Mouse (Mus musculus) brown adipose tissue, adult 24 weeks (tissue): Measurements from ENCODE around the gene Sypl. TPM values are rescaled to one million over a fixed set of nuclear protein-coding genes. Genes with fewer than 3 reads are reported as not detected.
"Not testable (repeated sequence)": the region's sequence is repeated elsewhere in the genome, so short reads cannot be mapped to it uniquely, and the experiment has no call there.

Experiments
- H3K27ac ChIP-seq: fragments of 200-500 bp; replicated peaks from 2 replicates; pipeline ENCODE4 v1.5.1; 2012; ENCODE audit warnings: low read depth, mild to moderate bottlenecking, low read length
- H3K4me1 ChIP-seq: fragments of 200-500 bp; 2 replicates; pipeline ENCODE4 v1.6.1; 2012; ENCODE audit warnings: low read length, mixed read lengths; ENCODE audit not compliant: control insufficient read depth, insufficient read depth, insufficient read length
- H3K4me3 ChIP-seq: fragments of 200-500 bp; 2 replicates; pipeline ENCODE4 v1.5.1; 2012; ENCODE audit warnings: low read depth, mild to moderate bottlenecking, low read length, moderate library complexity; ENCODE audit not compliant: insufficient read depth
- polyA plus RNA-seq: library from polyadenylated mRNA; stranded (reverse); fragments of >200 nt; gene quantifications from 2 replicates; pipeline ENCODE4 v1.2.4, GENCODE M21; 2012; ENCODE audit not compliant: missing spikeins, insufficient read depth, insufficient read length

The Sypl gene
- polyA plus RNA-seq, 1 experiment, result 76.0 TPM

DNA sequence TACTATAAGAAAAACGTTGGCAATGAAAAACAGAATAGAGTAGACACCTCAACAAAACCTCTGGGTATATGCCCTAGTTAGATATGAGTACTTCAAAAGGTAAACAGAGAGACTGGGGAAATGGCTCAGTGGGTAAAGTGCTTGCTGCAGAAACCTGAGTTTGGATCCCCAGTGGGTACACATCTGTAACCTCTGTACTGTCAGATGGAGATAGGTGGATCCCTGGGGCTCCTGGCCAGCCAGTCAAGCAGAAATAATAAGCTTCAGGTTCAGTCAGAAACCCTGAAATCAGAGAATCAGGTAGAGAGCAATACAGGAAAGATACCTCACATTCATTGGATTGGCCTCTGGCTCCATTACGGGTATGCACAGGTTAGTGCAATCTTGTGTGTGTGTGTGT is 3.5 kb downstream of the Sypl start:
- Histone ChIP-seq H3K27ac (no peak overlapping the region), H3K4me1 (peaks cover 7% of the 10 kb centered on the region), H3K4me3 (no peak overlapping the region)

DNA sequence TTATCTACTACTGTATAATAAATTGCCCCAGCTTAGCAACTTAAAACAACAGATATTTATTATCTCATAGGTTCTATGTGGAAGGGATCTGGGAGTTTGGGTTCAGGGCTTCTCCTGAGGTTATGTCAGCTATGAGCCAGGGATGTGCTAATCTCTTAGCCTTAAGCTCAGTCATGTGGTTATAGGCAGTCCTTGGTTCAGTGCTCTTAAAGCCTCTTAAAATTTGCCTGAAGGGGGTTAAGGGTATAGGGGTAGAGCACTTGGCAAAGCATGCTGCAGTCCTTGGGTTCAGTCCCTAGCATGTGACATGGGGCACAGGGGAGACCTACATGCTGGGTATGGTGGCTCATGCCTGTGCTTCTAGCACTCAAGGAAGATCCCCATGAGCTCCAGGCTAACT is 8.4 kb downstream of the Sypl start:
- H3K27ac ChIP-seq, result no peak overlapping the region
- H3K4me1 ChIP-seq, result peaks cover 10% of the 10 kb centered on the region
- H3K4me3 ChIP-seq, result no peak overlapping the region

DNA sequence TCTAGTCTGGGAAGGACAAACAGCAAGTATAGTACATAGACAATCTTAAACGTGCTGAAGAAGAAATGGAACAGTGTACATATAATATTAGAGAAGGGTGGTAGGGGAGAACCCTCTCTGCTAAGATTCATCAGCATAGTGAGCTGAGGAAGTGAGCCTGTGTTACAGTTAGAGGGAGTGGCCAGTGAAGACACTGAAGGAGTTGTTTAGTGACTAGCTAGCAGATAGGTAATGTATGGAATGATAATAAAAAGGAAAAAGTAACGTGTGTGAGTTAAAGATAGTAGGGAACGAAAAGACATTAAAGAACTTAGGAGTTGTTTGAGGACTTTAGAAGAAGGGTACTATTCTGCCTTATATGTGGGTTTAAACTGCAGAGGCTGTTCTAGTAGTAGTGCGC is 10.2 kb downstream of the Sypl start:
- Histone ChIP-seq H3K27ac (no peak overlapping the region), H3K4me3 (no peak overlapping the region)

DNA sequence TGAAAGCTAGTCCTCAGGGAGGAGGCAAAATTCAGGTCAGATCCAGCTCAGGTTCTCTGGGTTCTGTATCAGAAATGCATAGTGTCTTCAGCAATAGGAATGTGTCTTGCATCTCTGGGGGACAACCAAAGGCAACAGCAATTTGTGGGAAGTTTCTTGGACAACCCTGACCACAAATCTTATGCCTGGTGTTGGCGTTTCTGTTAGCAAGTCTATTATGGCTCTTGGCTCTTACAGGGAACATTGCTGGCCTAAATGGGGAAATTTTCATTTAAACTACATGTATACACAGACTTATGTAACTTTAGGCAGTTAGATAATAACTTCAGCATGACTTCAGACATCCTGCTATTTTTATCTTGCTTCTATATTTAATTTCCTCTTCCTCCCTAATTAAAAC is 18.6 kb downstream of the Sypl start:
- no peak overlapping the region for H3K4me3 ChIP-seq
- no peaks in the 10 kb centered on the region for H3K4me1 ChIP-seq
- no peak overlapping the region for H3K27ac ChIP-seq

More for the DNA sequence above, 10.2 kb downstream of the Sypl start:
- peaks cover 10% of the 10 kb centered on the region for H3K4me1 ChIP-seq

DNA sequence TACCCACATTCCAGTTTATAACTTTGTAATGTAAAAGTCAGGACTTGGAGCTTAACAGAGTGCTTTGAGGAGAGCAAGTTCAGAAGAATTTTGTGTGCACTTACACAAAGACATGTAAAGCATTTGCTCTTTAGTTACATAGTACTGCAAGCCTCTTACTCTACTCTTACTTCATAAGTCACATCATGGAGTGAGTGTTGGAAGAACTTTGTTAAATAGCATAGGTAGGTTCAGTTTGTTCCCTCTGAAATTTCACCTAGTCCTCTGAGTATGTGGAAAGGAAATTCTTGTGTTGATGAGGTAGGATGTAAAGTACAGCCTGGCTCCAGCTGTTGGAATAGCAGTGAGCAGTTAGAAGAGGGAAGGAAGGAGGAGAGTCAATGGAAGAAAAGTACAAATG is 21.2 kb downstream of the Sypl start:
- Histone ChIP-seq H3K4me3 (no peak overlapping the region), H3K27ac (no peak overlapping the region), H3K4me1 (no peaks in the 10 kb centered on the region)

DNA sequence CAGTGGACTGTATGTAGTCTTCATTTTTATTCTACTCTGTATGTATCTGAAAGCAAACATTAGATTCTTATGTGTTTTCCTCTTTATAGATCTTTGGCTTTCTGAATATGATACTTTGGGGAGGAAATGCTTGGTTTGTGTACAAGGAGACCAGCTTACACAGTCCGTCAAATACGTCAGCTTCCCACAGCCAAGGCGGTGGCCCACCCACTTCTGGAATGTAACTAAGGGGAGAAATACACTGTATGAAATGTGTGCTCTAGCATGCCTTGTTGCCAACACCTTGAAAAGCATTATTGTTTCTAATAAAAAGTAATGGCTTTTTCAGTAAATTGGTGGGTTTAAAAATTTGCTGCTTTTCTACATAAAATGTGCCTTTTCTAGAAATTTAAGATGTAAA is 21.8 kb downstream of the Sypl start:
- Histone ChIP-seq H3K4me1 (no peaks in the 10 kb centered on the region), H3K27ac (no peak overlapping the region), H3K4me3 (no peak overlapping the region)

DNA sequence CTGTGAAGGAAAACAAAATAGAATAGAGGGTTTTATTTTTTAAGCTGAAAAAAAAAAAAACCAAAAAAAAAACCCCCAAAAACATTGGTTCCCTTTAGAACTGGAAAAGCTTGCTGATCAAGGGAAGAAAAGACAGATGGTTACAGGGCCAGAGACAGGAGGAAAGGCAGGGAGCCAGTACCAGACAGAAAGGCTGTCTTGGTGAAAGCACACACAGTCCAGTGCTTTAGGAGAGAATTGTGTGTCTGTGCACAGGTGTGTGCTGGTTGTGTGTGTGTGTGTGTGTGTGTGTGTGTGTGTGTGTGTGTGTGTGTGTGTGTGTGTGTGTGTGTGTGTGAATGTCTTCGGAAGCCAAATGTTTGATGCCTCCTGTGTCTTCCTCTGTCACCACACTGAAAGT is 28.9 kb downstream of the Sypl start:
- Histone ChIP-seq H3K27ac (no peak overlapping the region), H3K4me1 (no peaks in the 10 kb centered on the region)

DNA sequence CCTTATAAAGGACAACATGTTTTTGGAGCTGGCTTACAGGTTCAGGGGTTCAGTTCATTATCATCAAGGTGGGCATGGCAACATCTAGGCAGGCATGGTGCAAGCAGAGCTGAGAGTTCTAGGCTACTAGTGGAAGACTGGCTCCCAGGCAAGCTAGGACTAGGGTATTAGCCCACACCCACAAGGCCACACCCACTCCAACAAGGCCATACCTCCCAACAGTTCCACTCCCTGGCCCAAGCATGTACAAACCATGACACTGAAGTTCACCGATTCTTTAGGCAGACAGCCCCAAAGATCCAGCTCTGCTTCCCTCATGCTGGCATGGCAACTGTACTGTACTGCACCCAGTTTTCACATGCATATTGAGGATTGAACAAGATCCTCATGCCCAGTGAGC is 29.4 kb downstream of the Sypl start:
- H3K4me1 ChIP-seq, result no peaks in the 10 kb centered on the region
- H3K4me3 ChIP-seq, result no peak overlapping the region
- H3K27ac ChIP-seq, result no peak overlapping the region

More for the DNA sequence above, 28.9 kb downstream of the Sypl start:
- no peak overlapping the region for H3K4me3 ChIP-seq

DNA sequence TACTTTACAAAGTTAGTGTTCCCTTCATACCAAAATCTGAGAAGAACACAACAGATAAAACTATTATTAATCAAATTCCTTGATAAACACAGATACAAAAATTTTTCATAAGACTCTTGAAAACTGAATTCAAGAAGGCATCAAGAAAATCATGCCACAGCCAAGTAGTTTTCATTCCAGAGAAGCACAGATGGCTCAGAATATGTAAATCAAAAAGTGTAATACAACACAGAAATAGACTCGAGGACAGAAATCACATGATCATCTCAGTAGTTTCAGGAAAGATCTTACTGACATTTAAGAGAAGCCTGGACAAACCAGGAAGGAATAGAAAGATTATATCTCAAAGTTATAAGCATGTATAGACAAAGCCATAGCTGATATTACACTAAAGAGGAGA is 32.6 kb downstream of the Sypl start:
- Histone ChIP-seq H3K4me1 (no peaks in the 10 kb centered on the region), H3K4me3 (no peak overlapping the region), H3K27ac (no peak overlapping the region)

DNA sequence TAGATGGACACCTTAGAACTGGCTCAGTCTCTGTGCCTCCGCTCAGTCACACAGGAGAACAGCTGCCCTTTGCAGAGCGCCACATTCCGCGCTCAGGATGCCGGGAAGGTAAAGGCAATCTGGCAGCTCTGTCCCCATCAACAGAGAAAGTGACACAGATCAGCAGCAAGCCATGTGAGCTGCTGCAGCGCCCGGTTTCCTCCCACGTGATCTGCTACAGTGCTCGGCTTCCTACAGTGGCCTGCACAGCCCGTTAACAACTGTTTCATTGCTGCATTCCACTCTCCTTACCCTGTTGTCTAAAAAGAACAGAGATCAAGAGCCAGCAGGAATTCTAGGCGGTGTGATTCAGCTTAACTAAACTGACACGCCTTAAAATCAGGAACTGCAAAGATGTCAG is 36.0 kb downstream of the Sypl start:
- Histone ChIP-seq H3K4me1 (no peaks in the 10 kb centered on the region), H3K27ac (no peak overlapping the region), H3K4me3 (no peak overlapping the region)

DNA sequence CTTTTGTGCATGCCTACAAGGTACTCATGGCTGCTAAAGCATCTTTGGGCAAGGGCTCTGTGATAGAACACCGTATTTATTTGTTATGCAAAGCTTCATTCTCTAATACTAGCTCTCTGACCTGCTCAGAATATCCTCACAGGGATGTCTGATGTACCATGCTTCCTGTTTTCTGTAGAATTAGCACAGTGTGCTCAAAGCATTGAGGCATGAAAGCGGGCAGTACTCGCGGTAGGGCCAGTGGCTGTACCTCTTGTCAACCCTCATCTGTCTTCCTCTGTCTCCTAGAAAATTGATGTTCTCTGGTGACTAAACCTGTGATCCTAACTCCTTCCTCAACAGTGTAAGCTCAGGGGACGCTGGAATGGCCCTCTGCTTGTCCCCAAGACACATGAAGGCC is 40.4 kb downstream of the Sypl start:
- no peak overlapping the region for H3K4me3 ChIP-seq
- H3K4me1 ChIP-seq, result no peaks in the 10 kb centered on the region
- no peak overlapping the region for H3K27ac ChIP-seq

DNA sequence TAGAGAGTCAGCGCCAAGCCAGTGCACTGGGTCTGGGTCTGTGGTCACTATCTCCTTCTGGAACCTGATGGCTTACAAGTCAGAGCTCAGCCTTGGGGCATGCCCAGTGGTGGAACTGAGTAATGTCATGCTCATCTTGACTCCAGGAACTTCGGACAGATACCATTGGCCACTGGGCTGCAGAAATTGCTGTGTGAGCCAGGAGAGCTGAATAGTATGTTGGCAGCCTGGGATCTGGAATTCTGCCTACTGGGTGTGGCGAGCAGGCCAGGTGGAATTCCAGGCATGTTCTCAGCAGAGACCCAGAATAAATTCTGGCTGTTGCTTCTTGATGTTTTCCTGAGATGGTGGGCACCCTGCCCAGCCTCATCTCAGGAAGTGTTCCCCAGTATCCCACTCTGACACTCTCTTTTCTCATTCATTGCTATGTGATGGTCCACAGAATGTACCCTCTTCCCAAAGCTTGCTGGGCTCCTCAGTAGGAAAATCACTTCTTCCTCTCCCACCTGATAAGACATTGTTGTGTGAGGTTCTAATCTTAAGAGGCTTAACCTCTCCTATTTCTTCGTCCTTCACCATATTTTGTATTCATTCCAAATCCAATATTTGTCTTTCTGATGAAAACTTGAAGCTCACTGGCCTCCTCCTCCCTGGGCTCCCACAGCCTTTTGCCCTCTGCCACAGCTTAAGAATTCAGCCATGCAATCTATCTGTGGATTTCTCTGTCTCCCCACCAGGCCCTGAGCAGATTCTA is 41.6 kb downstream of the Sypl start:
- H3K4me1 ChIP-seq, result no peaks in the 10 kb centered on the region
- no peak overlapping the region for H3K27ac ChIP-seq
- no peak overlapping the region for H3K4me3 ChIP-seq

DNA sequence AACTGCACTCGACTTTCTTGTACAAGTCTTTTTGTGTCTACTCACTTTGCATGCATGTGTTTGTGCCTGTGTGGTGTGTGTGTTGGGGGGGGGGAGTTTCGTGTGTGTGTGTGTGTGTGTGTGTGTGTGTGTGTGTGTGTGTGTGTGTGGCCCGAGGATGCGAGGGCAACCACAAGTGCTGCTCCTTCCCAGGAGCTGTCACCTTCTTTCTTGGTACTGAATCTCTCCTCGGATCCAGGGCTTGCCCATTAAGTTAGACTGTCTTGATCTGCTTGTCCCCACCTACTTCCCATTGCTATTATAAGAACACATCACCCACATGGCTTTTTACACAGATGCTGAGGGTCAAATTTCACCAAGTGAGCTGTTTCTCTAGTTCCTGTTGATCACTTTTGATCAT is 45.1 kb downstream of the Sypl start:
- no peak overlapping the region for H3K4me3 ChIP-seq
- no peak overlapping the region for H3K27ac ChIP-seq
- no peaks in the 10 kb centered on the region for H3K4me1 ChIP-seq

DNA sequence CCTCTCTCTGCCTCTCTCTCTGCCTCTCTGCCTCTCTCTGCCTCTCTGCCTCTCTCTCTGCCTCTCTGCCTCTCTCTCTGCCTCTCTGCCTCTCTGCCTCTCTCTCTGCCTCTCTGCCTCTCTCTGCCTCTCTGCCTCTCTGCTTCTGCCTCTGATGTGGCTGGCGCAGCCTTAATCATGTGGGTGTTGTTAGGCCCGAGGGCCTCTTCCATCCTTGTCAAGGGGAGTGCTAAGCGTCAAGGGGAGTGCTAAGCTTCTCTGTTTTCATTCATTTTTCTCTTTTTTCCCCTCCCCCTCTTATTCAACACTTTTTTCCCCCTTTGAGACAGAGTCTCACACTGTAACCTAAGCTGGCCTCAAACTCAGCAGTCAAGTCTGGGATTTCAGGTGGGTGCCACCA is 46.1 kb downstream of the Sypl start:
- H3K4me3 ChIP-seq, result not testable (repeated sequence)

DNA sequence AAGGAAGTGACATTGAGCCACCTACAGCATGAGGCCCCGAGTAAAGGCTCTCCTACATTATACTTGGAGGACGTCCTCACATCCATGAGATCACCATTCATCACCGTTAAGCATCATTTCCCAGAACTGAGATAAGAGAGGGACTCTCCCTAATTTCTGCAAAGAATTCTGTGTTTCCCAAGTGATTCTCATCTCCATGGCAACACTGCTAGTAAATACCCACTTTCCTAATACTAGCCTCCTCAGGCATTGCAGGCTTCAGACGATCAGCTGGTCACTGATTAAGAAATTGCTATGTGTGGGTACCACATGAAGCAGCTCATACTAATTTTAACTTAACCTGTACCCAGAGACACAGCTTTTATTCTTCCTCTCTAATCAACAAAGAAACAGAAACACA is 46.7 kb downstream of the Sypl start:
- Histone ChIP-seq H3K4me1 (no peaks in the 10 kb centered on the region), H3K27ac (no peak overlapping the region), H3K4me3 (no peak overlapping the region)

More for the DNA sequence above, 46.1 kb downstream of the Sypl start:
- not testable (repeated sequence) for H3K27ac ChIP-seq, H3K4me1 ChIP-seq

DNA sequence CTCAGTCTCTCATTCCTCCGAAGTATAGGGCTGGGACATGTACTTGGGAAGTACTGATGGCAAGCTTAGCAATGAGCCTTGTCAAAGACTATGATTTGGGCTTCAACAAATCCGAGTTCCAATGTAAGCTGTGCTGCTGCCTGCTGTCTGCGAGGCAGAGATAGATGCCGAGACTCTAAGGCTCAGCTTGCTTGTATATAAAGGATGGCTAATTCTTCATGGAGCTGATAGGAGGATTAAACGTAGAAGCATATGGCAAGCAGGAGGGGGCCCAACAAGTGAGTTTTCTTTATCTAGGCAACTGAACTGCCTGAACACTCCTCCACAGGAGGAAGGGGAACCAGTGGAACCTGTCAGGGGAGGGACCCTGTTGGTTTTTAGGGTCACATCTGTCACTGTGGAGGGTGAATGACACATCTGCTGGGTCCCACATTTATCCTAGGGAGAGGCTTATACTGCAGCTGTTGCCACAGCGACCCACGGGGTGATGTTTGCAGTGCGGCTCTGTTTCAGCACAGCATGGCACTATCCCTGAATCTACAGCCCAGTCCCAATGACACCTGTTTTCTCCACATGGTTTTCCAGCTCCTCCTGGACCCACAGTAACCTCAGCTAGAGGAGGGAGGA is 49.8 kb downstream of the Sypl start:
- Histone ChIP-seq H3K4me3 (no peak overlapping the region), H3K27ac (no peak overlapping the region), H3K4me1 (no peaks in the 10 kb centered on the region)
